Mouse (Mus musculus): ENCODE data around the gene Prdm16.

Gene Prdm16

DNA sequence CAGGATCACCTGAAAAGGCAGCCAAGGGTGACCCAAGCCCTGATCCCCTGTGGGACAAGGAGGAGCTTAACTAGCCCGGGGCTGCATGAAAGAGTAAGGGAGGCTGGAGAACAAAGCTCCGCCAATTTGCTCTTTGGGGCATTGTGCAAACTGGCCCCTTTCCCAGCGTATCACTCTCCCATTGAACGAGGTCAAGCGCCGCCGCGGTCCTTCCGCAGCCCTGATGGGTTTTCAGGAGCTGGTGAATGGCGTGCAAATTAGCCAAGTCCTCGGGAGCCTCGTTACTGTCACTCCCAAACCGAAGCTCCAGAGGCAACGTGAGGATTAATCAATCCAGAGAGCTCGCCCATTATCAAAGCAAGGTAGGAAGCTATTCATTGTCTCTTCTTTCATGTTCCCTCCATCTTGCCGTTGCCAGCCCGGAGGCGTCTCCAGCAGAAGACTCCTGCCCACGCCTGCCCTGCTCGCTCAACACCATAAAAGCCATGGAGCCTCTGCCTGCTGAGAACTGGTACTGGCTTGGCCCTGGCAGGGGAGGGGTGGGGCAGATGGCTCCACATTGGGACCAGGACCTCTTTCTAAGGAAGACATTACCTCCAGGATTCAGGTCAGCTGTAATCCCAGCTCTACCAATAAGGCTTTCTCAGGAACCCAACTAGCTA, 129.8 kb downstream of the Prdm16 start:
- DNase-seq, result no peak

DNA sequence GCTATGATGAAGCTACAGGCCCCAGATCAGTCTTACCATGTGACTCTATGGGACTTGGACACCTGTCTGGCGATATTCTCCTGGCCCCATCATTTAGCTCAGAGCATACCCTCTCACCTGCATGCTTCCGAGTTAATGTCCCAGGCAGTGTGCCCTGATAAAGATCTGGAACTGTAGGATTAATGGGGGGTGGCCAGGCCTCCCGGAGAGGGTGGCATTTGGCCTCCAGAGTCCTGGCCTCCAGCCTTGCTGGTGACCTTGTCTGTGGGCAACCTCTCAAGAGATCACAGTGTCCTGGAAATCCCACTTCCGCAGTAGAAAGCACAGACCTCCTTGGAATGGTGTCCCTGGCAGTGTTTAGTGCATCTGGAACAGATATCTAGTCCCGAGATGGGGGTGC, 131.4 kb downstream of the Prdm16 start:
- DNase-seq, result no peak

- no peak for DNase-seq
Observed at GRCm38 (mm10) chr4:154503260-154503829, 133.3 kb downstream of the Prdm16 start.

- DNase-seq, result no peak
Observed at GRCm38 (mm10) chr4:154502403-154503000, 134.2 kb downstream of the Prdm16 start.

- no peak for DNase-seq
Observed at GRCm38 (mm10) chr4:154500695-154501094, 136.0 kb downstream of the Prdm16 start.

DNA sequence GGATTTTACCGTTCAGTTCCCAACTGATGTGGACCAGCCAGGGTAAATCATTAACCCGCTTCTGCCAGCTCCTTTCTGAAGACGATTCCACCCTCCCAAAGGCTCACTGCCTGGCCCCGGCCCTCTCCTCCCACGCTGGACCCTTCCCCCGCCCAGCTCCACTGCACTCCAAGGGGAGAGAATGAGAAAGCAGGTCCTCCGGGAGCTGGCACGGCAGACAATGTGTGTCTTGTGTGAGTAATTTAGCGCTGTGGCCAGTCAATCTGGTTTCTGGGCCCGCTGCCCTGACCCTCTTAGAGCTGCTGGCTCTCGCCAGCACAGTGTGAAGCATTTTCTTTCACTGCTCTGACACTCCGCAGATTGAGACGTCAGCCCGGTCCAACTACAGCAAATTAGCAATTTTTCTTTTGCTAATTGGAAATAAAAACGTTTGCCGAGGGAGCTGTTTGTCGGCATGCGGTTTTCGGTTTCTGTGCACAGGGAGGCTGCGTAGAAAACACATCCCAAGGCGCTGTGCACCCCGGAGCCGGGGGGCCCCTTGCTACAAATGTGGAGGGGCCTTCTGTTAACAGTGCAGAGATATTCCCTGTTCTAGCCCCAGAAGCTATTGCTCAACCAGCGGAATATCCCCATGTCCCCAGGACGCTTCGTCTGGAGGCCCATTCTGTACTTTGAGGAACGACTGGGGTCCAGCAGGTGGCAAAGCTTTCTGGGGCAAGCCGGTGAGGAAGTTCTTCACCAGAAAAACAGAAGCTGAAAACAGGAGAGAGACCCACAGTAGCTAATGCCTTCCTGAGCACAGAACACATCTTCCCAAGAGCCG, 136.8 kb downstream of the Prdm16 start:
- peak; percentile 79 for DNase-seq

DNA sequence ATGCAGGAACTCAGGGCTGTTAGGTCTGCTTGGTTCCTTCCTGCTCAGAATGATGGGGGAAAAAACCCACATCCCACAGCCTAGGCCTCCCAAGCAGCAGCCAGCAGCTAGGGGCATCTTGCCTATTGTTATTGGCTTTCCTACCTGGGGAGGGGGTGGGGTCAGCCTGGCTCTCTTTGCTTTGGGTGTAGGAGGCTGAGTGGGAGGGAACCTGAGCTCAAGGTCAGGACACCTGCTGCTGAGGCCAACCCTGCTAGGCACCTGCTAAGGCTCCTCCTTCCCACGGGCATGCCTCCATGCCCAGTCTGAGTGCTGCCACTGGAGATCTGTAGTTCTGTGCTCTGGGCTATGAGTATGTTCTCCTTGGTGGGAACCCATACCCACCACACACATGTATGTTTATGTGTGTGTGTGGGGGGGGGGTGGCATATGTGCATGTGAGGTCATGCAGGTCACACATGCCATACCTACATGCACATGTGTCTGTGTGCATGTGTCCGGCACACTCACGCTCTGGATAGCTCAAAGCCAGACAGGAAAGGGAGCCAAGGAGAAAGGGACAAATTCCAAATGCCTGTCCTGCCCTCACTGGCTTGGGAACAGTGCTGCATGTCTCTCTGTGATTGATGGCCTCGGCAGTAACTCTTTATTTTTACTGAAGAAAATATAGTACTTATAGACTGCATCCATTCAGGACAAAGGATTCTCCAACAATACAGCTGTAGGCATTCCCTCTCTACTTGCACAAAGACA, 139.1 kb downstream of the Prdm16 start:
- DNase-seq, result no peak

- DNase-seq, result peak; percentile 22
Observed at GRCm38 (mm10) chr4:154496991-154497390, 139.7 kb downstream of the Prdm16 start.

- DNase-seq, result no peak
Observed at GRCm38 (mm10) chr4:154496522-154496921, 140.2 kb downstream of the Prdm16 start.

DNA sequence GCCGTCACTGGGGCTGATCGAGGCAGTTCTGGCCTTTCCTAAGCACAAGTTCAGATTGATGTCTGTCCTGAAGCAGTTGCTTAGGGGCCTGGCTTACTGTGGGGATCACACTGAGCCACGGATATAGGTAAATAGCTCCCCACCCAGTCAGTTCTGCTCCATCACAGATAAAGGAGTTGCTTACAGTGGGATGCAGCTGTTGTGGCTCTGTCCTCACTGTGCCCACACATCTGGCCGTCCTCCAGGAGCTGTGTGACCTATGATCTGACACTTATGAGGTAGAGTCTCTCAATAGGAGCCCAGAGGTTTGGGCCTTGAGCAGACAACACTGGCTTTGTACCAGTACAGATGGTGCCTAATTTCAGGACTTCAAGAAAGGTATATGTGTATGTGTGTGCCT, 142.7 kb downstream of the Prdm16 start:
- no peak for DNase-seq

DNA sequence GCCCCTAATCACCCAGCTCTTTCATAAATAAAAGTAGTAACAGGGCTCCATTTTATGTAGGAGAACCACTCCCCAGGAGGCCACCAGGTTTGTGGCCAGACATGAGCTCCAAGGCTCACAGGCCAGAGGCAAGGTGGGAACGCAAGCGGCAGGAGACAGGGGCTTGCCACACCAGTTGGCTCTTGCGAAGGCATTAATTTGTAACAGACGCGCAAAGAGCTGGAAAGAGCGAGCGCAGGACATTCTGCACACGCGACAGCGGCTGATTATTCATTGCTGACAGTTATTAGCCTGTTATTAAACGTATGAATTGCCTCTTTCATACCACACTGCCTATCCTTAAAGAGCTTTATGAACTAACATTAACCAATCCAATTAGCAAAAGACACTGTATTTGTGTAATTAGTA, 144.0 kb downstream of the Prdm16 start:
- no peak for DNase-seq

DNA sequence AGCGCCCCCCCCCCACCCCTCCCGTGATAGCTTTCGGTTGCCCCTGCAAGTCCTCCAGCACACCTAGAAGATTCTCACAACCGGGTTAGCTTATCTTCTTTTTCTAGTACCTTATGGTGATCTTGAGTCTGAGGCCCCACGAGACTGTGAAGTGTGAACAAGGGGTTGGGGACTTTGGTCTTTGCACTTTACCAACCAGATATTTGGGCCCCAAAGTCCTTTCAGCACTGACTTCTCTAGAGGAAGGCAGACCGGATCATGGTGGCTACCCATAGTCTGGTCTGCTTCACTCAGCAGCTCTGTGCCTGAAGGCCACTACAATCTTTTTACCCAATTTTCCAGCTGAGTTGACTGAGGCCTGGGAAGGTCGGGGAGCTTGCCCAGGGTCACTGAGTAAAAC, 144.4 kb downstream of the Prdm16 start:
- DNase-seq, result no peak

GRCm38 (mm10) chr4:154488031-154488430, 148.6 kb downstream of the Prdm16 start:
- DNase-seq, result no peak

- DNase-seq, result no peak
Observed at GRCm38 (mm10) chr4:154482695-154483094, 154.0 kb downstream of the Prdm16 start.

GRCm38 (mm10) chr4:154481771-154482637, 154.7 kb downstream of the Prdm16 start:
- no peak for DNase-seq

GRCm38 (mm10) chr4:154480544-154481260, 156.0 kb downstream of the Prdm16 start:
- no peak for DNase-seq

- DNase-seq, result no peak
Observed at GRCm38 (mm10) chr4:154480143-154480542, 156.5 kb downstream of the Prdm16 start.

DNA sequence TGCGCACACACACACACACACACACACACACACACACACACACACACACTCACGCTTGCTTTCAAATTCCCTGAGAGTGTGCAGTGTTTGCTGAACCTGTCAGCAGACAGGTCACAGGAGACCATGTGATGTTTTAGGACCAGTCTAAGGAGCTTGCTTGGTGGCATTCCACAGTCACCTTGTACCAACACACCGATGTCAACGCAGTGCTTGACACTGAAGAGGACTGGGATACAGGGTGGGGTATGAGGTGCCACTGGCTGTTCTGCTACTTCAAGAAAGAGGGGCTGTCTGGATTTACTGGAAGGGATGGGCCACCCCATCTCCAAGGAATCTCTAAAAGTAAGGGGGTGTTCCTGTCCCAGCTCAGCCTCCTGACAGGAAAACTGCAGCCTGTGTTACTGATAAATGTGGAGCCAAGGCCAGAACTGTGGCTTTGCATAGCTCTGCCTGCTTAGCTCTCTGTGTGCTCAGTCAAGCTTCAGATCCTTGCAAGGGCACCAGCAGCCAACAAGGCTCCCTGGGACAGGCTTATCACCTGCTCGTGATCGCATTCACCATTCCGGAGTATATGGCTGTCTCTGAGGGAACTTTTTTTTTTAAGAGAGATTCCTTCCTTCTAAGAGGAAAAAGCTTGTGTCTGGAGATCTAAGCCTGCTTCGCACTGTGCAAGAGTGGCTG, 157.6 kb downstream of the Prdm16 start:
- no peak for DNase-seq

DNA sequence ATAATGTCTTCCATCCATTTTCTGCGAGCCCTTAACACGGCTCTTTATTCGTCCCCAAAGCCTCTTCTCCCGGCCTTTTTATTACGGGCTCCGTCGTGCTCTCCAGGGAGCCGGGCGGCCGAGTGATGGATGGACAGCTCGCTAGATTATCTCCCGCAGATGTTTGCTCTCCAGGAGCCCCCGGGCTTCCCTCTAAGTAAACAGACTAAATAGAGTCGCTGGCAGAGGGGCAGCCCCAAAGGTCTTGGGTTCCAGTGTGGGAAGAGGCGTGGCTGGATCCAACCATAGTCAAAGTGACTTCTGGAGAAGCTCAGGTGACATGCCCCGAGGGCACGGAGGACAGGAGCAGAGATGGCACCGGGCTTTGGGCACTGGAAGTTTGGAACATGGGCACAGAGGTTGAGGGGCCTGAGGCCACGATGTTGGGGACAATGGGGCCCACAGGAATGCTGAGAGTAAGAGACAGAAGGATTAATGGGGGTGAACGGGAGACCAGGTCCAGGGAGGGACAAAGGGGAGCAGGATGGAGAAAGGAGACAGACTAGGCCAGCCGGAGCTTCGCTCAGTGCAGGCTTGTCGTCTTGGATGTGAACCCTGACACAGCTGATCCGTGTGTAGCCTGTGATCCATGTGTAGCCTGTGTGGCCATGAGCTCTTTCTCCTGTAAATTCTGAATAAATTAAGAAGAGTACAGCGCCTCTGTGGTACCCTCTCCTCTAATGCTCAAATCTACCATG, 162.9 kb downstream of the Prdm16 start:
- no peak for DNase-seq

- no peak for DNase-seq
Observed at GRCm38 (mm10) chr4:154472569-154472968, 164.1 kb downstream of the Prdm16 start.

Measured in cerebellum, adult 9-11 months (tissue).